Mouse (Mus musculus) brain, embryonic 14.5 days (tissue): Measurements from ENCODE around the gene Fubp3.

Experiments used
- CTCF ChIP-seq: fragments of 200-500 bp; IDR thresholded peaks from 2 replicates; pipeline ENCODE4 v1.5.1; 2012; ENCODE audit warnings: inconsistent platforms, mild to moderate bottlenecking, moderate library complexity, borderline replicate concordance; ENCODE audit not compliant: insufficient read depth, insufficient read length; ENCODE audit errors: extremely low read depth
- POLR2A ChIP-seq: fragments of 200-500 bp; IDR thresholded peaks from 2 replicates; pipeline ENCODE4 v1.6.1; 2012; ENCODE audit warnings: mild to moderate bottlenecking, inconsistent platforms, borderline replicate concordance; ENCODE audit not compliant: poor library complexity, insufficient read depth, insufficient read length, severe bottlenecking; ENCODE audit errors: extremely low read depth

DNA sequence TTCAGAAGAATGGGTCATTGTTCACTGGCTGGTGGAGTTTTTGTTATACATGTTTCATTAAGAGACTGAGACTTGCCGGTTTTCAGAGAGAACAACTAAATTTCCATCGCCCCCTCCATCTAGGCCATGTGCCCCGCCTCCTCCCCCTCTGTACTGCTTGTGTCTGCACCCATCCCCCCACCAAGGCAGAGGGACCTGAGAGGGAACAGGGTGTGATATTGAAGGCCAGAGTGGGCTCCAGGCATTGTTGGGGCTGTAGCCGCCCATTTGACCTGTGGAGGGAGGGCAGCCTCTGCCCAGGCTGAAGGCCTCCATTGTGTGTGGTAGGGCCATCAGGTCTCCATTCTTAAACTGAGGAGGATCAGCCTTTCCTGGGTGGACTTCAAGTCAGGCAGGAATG is 38.5 kb downstream of the Fubp3 start:
- TF ChIP-seq CTCF (no peak), POLR2A (no peak)
